Mouse (Mus musculus) stomach, embryonic 14.5 days (tissue): ENCODE measurements around the gene Abcc4. TPM values are rescaled to one million over a fixed set of nuclear protein-coding genes. Genes with fewer than 3 reads are reported as not detected.

Experiments used
- ATAC-seq: fragments of 200-750 bp; cut with Nextera tagmentation; 2 replicates; pipeline ENCODE4 v1.8.0; 2017; ENCODE audit warnings: low read depth, moderate TSS enrichment; ENCODE audit not compliant: insufficient number of reproducible peaks, insufficient read depth, low FRiP score
- H3K27ac ChIP-seq: fragments of 300-500 bp; sonication (generic); 2 replicates; pipeline ENCODE4 v1.5.1; 2014; ENCODE audit warnings: mild to moderate bottlenecking, low read length, moderate library complexity, mixed read lengths
- H3K27me3 ChIP-seq: fragments of 300-500 bp; sonication (generic); 2 replicates; pipeline ENCODE4 v1.6.1; 2014; ENCODE audit warnings: low read length, control low read depth, mixed read lengths; ENCODE audit not compliant: control insufficient read depth, insufficient read depth
- H3K36me3 ChIP-seq: fragments of 300-500 bp; sonication (generic); 2 replicates; pipeline ENCODE4 v1.6.1; 2014; ENCODE audit warnings: mild to moderate bottlenecking, control low read depth, low read length, moderate library complexity, mixed read lengths; ENCODE audit not compliant: control insufficient read depth, insufficient read depth
- H3K4me1 ChIP-seq: fragments of 300-500 bp; sonication (generic); 2 replicates; pipeline ENCODE4 v1.6.1; 2014; ENCODE audit warnings: low read length, control low read depth, mixed read lengths; ENCODE audit not compliant: control insufficient read depth, insufficient read depth
- H3K4me2 ChIP-seq: fragments of 300-500 bp; sonication (generic); replicated peaks from 2 replicates; pipeline ENCODE4 v1.6.1; 2014; ENCODE audit warnings: low read depth, low read length, control low read depth
- H3K4me3 ChIP-seq: fragments of 300-500 bp; sonication (generic); 2 replicates; pipeline ENCODE4 v1.5.1; 2014; ENCODE audit warnings: low read depth, low read length, control low read depth
- H3K9ac ChIP-seq: fragments of 300-500 bp; sonication (generic); replicated peaks from 2 replicates; pipeline ENCODE4 v1.6.1; 2014; ENCODE audit warnings: low read depth, mild to moderate bottlenecking, control low read depth, low read length, moderate library complexity, mixed read lengths
- H3K9me3 ChIP-seq: fragments of 300-500 bp; sonication (generic); 2 replicates; pipeline ENCODE4 v1.6.1; 2016; ENCODE audit warnings: low read depth, low read length, control low read depth; ENCODE audit not compliant: control insufficient read depth
- WGBS: fragments of 180-500 bp; shearing (Covaris S2); extraction: QIAGEN DNeasy Blood & Tissue Kit; methylation state at CpG from one replicate; pipeline ENCODE4 v1.1.7; 2014; 5-methylcytosine and 5-hydroxymethylcytosine counted together
- polyA plus RNA-seq: library from polyadenylated mRNA; unstranded; fragments of >200 nt; fragmentation: Nextera tagmentation; extraction: Ambion mirVana; gene quantifications from 2 replicates; pipeline ENCODE4 v1.2.1, GENCODE M21; 2014

Abcc4 gene
- polyA plus RNA-seq, 1 experiment from 2014 or later, result 5.6 TPM

DNA sequence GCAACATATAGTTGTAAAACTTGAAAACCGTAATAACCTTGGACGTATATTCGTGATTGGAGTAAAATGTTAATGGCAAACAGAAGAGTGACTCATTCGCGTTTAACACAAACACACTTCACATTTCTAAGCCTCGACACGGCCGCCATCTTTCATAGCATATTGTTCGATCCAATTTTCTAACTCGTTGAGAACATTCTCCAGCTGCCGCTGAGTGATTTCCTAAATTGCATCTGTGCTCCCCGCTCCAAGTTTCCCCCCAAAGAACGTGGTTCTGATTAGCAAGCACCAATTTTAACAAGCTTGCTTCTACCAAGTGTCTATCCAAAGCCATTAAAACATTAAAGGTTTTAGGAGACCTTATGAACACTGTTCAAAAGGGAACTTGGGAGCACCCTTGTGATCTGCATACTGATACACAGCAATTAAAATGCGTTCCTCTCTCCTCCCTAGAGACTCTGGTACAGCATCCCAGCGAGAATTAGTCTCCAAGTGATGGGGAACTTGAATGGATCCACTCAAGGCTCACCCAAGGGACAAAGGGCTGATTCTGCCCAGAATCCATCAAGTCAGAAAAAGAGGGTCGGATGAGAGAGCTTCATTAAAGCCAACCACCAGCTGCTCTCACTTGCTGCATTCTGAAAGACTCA, 97.1 kb downstream of the Abcc4 start:
- no peaks in the 10 kb centered on the region for H3K9me3 ChIP-seq
- H3K36me3 ChIP-seq, result no peaks in the 10 kb centered on the region
- H3K27me3 ChIP-seq, result no peaks in the 10 kb centered on the region
- ATAC-seq, result no peak
- 79% methylated on average over 16 of the region's 16 CpGs for WGBS
- no peak overlapping the region for H3K27ac ChIP-seq
- H3K4me1 ChIP-seq, result no peaks in the 10 kb centered on the region
- H3K4me2 ChIP-seq, result no peak overlapping the region
- H3K9ac ChIP-seq, result no peak overlapping the region
- no peak overlapping the region for H3K4me3 ChIP-seq

DNA sequence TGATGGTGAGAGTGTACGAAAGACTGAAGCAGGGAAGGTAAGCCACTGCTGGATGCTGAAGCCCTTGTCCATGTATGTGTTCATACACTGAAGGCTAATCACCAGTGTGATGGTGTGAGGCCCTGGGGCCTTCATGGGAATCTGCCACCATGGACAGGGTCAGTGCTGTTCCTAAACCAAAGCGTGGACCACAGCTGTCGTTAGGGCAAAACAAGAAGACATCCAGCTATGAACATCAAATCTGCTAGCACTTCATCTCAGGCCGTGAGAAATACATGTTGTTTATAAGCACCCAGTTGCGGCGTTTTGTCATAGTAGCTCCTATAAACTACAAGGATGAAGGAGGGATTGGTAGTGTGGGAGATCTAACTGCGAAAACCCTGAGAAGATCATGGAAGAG, 97.7 kb downstream of the Abcc4 start:
- H3K9ac ChIP-seq, result no peak overlapping the region
- no peak overlapping the region for H3K27ac ChIP-seq
- H3K4me2 ChIP-seq, result no peak overlapping the region
- no peaks in the 10 kb centered on the region for H3K9me3 ChIP-seq
- ATAC-seq, result no peak
- no peaks in the 10 kb centered on the region for H3K27me3 ChIP-seq
- no peaks in the 10 kb centered on the region for H3K36me3 ChIP-seq
- H3K4me1 ChIP-seq, result no peaks in the 10 kb centered on the region
- no peak overlapping the region for H3K4me3 ChIP-seq
- WGBS, result 86% methylated on average over 7 of the region's 7 CpGs

DNA sequence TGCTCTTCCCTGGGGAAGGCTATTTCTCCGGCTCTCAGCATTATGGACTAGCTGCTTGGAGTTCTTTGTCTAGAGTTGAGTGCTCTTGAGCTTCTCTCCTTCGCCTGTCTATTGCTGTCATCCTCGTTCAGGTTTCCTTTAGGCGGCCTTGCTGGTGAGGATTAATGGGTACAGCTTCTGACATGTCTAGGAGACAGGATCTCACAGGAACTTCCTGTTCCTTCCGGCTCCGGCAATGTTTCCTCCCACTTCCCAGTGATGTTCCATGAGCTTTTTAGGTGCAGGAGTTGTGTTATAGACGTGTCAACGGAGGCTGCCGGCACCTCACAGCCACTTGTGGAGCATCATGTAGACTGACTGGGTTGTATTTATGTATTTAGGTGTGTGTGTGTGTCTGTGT, 99.5 kb downstream of the Abcc4 start:
- no peak overlapping the region for H3K4me3 ChIP-seq
- H3K36me3 ChIP-seq, result no peaks in the 10 kb centered on the region
- H3K4me2 ChIP-seq, result no peak overlapping the region
- H3K27ac ChIP-seq, result no peak overlapping the region
- no peak for ATAC-seq
- H3K9me3 ChIP-seq, result no peaks in the 10 kb centered on the region
- no peaks in the 10 kb centered on the region for H3K27me3 ChIP-seq
- H3K4me1 ChIP-seq, result no peaks in the 10 kb centered on the region
- no peak overlapping the region for H3K9ac ChIP-seq
- 85% methylated on average over 9 of the region's 9 CpGs for WGBS

DNA sequence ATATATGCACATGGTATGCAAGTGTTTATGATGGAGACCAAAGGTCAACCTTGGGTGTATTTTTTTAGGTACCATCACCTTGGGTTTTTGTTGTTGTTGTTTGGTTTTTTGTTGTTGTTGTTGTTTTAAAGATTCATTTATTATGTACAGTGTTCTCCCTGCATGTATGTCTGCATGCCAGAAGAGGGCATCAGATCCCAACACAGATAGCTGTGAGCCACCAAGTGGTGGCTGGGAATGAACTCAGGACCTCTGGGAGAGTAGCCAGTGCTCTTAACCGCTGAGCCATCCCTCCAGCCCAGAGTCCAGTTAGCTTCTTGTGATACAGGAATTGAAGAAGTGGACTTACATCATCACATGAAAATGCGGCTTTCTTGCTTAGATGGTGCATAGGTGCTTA, 101.1 kb downstream of the Abcc4 start:
- H3K4me3 ChIP-seq, result no peak overlapping the region

DNA sequence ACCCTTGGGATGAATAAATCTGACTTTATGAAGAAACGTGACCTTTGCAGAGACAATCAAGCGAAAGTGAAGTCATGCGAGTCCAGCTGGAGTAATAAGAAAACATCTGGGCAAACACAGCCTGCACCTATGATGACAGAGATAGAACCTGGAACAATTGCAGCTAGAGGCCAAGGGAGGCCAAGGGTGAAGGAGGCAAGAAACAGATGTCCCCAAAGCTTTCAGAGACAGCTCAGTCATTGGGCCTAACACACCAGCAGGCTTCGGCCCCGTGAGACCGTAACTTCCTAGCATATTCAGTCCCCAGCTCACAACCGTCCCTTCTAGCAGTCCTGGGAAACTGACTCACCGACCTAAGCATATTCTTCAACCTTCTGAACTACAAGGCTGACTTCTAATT, 104.0 kb downstream of the Abcc4 start:
- no peaks in the 10 kb centered on the region for H3K36me3 ChIP-seq

More for the DNA sequence above, 101.1 kb downstream of the Abcc4 start:
- Histone ChIP-seq H3K27ac (no peak overlapping the region), H3K4me1 (no peaks in the 10 kb centered on the region), H3K9me3 (no peaks in the 10 kb centered on the region), H3K9ac (no peak overlapping the region), H3K27me3 (no peaks in the 10 kb centered on the region), H3K36me3 (no peaks in the 10 kb centered on the region), H3K4me2 (no peak overlapping the region)
- 97% methylated on average over 2 of the region's 2 CpGs for WGBS
- no peak for ATAC-seq

DNA sequence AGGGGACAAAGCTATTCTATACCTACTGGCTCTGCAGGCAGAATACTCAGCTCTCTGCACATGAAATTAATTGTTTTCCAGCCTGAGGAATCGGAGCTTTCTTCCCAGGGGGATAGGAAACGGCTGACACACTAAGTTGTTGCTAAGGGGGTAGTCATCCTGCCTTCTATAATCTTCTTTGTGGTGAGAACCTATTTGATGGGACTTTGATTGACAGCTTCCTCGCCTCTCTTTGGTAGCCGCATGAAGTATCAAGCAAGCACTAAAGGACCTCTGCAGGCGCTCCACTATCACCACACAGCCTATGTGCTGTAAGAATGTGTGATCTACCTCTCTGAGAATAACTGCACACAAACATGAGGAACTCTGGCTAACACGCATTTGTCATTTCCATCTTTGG, 105.3 kb downstream of the Abcc4 start:
- WGBS, result 55% methylated on average over 6 of the region's 6 CpGs
- H3K27me3 ChIP-seq, result no peaks in the 10 kb centered on the region
- H3K36me3 ChIP-seq, result no peaks in the 10 kb centered on the region
- no peaks in the 10 kb centered on the region for H3K4me1 ChIP-seq
- no peak overlapping the region for H3K4me2 ChIP-seq
- no peak overlapping the region for H3K9ac ChIP-seq
- no peak overlapping the region for H3K27ac ChIP-seq
- no peak for ATAC-seq
- H3K9me3 ChIP-seq, result no peaks in the 10 kb centered on the region
- H3K4me3 ChIP-seq, result no peak overlapping the region

More for the DNA sequence above, 104.0 kb downstream of the Abcc4 start:
- no peak for ATAC-seq
- Histone ChIP-seq H3K4me1 (no peaks in the 10 kb centered on the region), H3K27ac (no peak overlapping the region), H3K4me2 (no peak overlapping the region), H3K4me3 (no peak overlapping the region), H3K9me3 (no peaks in the 10 kb centered on the region), H3K27me3 (no peaks in the 10 kb centered on the region), H3K9ac (no peak overlapping the region)
- 67% methylated on average over 8 of the region's 8 CpGs for WGBS

DNA sequence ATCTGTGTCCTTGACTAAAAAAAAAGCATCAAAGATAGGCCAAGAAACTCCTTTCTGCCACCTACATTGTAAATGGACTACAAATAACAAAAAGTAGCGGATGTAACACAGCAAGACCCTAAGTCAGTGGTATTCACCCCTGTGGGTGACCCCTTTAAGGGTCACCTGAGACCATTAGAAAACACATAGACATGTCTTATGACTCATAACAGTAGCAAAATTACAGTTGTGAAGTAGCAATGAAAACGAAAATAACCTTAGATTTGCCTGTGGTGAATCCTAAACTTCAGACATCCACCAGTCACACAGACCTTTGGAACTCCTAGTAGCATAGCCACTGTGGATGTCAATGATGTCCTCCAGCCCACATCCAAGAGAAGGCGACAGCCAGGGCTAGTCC, 107.3 kb downstream of the Abcc4 start:
- ATAC-seq, result no peak
- WGBS, result 92% methylated on average over 3 of the region's 3 CpGs

DNA sequence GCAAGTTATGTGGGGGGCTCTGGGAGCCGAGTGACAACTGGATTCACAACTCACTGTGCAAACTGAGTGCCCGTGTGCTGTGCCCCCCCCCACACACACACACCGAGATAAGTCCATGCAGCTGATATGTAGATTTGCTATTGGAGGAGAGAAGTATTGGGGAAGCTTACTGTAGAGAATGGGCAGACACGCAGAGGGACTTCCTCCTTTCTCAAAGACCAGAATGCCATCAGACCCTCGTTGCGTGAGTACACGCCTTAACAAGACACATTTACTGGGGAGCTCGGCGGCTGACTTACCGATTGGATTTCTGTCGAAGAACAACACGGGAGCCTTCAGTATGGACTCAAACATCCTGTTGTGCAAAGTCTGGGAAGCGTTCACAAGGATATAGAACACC, 111.6 kb downstream of the Abcc4 start:
- Histone ChIP-seq H3K4me2 (no peak overlapping the region), H3K36me3 (no peaks in the 10 kb centered on the region), H3K9me3 (no peaks in the 10 kb centered on the region), H3K4me1 (no peaks in the 10 kb centered on the region), H3K27me3 (no peaks in the 10 kb centered on the region), H3K9ac (no peak overlapping the region), H3K27ac (no peak overlapping the region), H3K4me3 (no peak overlapping the region)
- no peak for ATAC-seq
- WGBS, result 83% methylated on average over 13 of the region's 13 CpGs

More for the DNA sequence above, 107.3 kb downstream of the Abcc4 start:
- Histone ChIP-seq H3K4me2 (no peak overlapping the region), H3K36me3 (no peaks in the 10 kb centered on the region), H3K4me3 (no peak overlapping the region), H3K27me3 (no peaks in the 10 kb centered on the region), H3K9me3 (no peaks in the 10 kb centered on the region), H3K27ac (no peak overlapping the region), H3K4me1 (no peaks in the 10 kb centered on the region), H3K9ac (no peak overlapping the region)
